Mouse (Mus musculus): ENCODE measurements around the gene Tubgcp5.

Tubgcp5 gene

DNA sequence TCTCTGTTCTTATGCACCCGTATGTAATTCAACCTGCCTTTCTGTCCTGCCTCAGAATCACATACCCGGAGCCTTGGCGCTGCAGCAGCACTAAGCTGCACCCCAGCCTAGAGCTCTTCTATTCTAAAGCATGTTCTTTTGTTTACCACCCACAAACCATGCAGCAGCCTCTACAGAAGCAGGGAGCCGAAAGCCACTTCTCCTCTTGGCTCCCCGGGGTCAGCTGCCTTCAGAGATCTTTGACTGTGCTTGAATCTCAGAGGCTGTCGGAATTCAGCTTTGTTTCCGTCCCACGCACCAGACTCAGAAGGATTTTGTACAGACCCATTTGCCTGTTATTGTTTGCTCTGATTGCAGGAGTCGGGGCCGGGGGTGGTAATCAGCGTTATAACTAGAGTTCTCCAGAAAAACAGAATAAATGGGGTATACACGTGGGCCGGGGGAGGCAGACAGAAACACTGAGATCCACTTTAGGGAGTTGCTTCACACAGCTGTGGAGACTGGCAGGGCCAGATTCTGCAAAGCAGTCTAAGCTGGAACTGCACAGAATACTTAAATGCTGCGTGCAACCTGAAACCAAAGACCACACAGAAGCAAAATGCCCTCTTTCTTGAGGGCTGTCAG is 56.1 kb downstream of the Tubgcp5 start:
- ATAC-seq (ENCODE audit: insufficient number of reproducible peaks, low FRiP score, low TSS enrichment), result no peak

DNA sequence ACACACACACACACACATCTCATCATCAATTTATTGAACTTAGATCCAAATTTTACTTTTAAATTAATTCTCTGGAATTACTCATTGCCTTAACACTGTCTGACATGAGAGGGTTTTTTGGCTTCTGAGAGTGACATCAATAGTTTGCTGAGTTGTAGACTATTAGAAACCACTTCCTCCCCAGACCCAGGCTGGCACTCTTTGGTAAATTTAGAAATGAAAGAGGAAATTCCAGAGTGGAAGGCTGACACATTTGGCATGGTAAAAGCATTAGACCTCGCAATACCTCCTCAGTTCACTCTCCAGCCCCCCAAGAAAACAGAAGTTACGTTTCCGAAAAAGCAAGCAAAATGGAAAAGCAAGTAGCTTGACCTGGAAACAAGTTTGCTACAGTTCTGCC is 58.8 kb downstream of the Tubgcp5 start:
- ATAC-seq (ENCODE audit: insufficient number of reproducible peaks, low FRiP score, low TSS enrichment), result no peak

DNA sequence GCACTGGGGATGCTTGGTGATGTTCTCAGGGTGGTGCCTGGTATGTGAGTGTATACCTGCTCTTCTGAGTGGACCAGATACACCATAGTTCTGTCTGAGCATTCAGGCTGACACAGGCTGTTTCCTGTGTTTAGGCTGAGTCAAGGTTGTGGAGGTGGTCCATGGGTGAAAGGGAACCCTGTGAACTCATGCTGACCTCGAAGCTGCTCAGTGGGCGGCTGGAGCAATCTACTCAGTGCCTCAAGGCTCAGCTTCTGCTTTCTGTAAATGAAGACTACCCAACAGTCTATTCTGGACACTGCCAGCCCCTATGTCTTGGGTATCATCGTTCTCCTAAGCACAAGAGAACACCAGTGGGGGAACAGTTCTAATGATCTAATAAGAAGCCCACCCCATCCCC is 61.6 kb downstream of the Tubgcp5 start:
- ATAC-seq (ENCODE audit: insufficient number of reproducible peaks, low FRiP score, low TSS enrichment), result no peak

DNA sequence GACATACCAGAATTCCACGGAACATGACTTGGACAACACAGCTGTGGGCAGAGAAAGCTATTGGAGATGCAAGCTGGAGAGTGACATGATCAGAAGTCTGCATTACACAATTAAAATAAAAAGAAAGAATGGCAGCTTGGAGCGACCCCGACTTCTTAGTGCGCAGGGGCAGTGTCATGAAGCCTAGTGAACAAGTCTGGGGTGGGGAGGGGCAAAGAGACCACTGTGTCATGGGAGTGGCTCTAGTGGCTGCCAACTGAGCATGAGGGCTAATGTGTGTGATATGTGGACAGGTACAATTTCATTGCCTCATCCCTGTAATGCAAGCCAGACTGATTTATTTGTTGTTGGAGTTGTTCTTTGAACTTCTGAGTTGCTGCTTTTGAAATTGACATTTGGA is 62.8 kb downstream of the Tubgcp5 start:
- no peak for ATAC-seq (ENCODE audit: insufficient number of reproducible peaks, low FRiP score, low TSS enrichment)

DNA sequence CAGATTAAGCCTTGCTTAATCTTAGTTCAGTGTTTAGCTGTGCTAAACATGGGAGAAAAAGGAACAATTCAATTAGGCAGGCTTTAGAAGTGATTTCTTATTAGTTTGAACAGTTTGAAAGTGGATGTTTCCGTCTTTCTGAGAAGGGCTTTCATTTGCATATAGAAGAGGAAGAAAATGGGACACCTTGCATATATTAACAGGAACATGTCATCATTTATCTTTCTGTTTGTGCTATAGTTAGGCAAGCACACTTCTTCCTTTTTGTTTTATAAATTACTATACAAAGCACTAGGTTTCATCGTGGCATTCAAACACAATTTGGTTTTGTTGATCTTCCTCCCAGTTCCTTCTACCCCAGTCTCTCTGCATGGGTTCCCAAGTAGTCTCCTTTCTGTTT is 63.8 kb downstream of the Tubgcp5 start:
- ATAC-seq (ENCODE audit: insufficient number of reproducible peaks, low FRiP score, low TSS enrichment), result no peak

DNA sequence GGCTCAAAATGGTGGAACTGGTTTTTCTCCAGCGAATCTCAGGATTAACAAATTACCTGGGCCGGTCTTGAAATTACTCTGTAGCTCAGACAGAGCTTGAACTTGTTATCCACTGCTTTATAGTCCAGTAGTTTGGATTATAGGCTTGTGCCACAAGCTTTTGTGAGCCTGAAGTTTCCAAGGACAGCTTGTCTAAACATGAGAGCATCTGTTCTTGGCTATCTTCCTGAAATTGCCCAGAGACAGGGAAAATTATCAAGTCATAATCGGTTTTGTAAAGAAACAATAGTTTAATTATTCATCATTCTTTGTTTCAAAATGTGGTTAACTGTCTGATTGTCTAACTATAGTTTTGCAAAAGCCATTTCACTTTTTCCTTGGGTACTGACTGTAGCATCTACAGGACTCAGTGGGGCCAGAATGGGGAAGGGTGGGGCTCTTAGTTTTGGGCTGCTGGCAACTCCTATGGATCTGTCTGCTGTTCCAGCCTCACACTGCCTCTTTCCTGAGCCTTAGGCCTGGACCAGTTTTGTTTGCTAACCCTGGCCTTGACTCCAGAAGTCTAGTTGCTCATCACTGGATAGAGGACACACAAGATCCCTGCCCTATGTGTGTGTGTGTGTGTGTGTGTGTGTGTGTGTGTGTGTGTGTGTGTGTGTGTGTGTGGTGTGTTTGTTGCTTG is 65.0 kb downstream of the Tubgcp5 start:
- no peak for ATAC-seq (ENCODE audit: insufficient number of reproducible peaks, low FRiP score, low TSS enrichment)

DNA sequence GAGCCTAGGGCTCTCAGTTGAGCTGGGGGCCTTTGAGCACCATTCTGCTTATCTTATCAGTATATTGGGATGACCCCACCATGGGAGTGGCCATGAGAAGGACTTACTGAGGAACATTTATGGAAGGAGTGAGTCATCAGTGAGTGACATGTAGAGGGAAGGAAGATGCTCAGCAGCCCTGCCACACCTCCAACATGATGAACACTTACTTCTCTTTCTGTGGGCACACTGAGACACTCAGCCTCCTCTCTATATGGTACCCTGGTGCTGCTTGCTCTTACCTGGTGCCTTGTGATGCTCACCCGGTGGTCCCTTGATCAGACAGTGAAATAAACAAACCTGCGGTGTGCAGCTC is 65.5 kb downstream of the Tubgcp5 start:
- ATAC-seq (ENCODE audit: insufficient number of reproducible peaks, low FRiP score, low TSS enrichment), result no peak

DNA sequence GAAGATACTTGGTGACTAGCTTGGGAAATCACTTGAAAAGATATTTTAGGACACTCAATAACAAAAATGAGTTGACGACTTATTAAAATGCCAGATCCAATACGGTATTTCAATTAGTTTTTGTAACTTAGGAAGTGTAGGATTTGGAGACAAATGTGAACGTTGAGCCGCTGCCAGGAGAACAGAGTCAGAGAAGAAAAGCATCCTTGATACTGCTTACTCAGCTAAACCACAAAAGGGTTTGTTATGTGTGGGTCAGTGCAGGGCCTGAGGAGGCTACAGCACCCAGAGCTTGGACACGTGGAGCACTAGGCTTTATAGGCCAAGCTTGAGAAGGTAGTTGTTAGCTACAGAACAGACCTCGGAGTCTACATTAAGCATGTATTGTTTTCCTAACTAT is 66.0 kb downstream of the Tubgcp5 start:
- ATAC-seq (ENCODE audit: insufficient number of reproducible peaks, low FRiP score, low TSS enrichment), result no peak

DNA sequence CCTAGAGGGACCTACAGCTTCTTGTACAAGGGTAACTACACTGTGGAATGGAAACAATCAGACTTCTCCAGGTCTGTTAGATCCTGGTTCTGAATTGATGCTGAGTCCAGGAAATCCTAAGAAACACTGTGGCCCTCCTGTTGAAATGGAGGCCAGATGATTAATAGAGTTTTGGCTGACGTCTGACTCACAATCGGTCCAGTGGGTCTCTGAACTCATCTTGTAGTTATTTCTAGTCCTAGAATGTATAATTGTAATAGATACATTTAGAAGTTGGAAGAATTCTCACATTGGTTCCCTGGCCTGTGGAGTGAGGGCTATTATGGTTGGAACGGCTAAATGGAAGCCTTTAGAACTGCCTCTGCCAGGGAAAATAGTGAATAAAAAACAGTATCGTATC is 67.2 kb downstream of the Tubgcp5 start:
- ATAC-seq (ENCODE audit: insufficient number of reproducible peaks, low FRiP score, low TSS enrichment), result no peak

DNA sequence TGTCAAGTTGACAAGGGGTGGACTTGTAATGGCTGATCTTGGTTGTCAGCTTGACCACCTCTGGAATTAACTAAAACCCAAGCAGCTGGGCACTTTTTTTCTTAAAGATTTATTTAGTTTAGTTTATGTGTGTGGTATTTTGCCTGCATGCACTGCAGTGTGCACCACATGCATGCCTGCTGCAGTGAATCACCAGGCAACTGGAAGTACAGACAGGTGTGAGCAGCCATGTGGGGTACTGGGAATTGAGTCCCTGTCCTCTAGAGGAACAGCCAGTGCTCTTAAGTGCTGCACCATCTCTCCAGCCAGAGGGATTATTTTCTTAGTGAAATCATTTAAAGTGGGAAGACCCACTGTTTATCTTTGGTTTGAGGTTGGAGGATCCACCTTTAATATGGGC is 71.1 kb downstream of the Tubgcp5 start:
- ATAC-seq (ENCODE audit: insufficient number of reproducible peaks, low FRiP score, low TSS enrichment), result no peak

DNA sequence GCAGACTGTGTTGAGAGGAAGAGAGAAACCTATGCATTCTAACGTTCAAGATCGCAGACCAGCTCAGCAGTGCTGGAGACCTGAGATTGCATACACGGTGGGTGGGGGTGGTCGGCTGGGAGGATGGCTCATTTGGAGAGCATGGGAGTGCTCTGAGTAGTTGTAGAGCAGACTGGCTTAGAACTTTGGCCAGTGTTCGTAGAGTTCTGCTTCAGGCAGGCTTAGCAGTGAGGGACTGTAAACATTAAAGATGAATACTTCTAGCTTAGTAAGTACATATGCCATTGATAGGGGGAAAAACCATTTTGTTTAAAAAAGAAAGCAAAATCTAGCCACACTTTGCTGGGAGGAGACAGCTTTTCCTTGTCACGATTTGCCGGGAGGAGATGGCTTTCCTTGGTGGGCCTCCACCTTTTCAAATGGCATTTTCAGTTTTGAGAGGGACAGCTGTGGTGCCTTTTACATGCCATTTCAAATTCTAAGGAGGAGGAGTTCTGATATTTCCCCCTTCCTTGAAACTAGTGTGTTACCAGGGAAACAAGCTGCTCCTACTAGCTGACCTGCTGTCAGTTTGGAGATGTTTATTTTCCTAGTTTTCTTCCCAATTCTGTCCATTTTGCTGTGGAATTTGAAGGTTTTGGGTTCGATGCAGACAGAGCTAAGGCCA is 71.9 kb downstream of the Tubgcp5 start:
- ATAC-seq (ENCODE audit: insufficient number of reproducible peaks, low FRiP score, low TSS enrichment), result no peak

DNA sequence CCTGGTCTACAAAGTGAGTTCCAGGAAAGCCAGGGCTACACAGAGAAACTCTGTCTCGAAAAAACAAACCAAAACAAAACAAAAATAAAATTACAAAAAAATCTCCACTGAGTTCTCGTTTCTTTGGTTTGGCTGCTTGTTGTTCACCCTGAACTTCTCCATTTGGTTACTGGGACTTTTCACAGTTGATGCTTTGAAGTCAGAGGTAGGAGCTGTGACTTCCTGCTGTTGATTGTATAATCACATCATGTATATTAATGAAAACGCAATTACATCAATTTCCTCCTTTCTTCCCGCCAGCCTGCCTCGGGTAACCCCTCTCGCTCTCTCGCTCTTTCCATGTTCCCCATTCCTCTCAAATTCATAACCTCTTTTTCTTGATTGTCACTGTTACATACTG is 74.3 kb downstream of the Tubgcp5 start:
- ATAC-seq (ENCODE audit: insufficient number of reproducible peaks, low FRiP score, low TSS enrichment), result no peak

DNA sequence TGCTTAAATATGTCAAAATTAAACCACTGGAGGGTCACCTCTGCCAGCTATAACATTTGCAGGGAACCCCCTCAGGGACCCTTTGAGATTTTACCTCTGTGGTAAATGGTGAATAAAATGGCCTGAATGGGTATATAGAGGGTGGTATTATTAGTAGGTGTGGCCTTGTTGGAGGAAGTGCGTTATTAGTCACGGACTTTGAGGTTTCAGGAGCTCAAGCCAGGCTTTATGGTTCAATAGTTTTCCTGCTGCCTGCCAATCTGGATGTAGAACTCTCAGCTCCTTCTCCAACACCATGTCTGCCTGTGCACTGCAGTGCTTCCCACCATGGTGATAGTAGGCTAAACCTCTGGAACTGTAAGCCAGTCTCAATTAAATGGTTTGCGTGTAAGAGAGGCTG is 75.3 kb downstream of the Tubgcp5 start:
- ATAC-seq (ENCODE audit: insufficient number of reproducible peaks, low FRiP score, low TSS enrichment), result no peak

DNA sequence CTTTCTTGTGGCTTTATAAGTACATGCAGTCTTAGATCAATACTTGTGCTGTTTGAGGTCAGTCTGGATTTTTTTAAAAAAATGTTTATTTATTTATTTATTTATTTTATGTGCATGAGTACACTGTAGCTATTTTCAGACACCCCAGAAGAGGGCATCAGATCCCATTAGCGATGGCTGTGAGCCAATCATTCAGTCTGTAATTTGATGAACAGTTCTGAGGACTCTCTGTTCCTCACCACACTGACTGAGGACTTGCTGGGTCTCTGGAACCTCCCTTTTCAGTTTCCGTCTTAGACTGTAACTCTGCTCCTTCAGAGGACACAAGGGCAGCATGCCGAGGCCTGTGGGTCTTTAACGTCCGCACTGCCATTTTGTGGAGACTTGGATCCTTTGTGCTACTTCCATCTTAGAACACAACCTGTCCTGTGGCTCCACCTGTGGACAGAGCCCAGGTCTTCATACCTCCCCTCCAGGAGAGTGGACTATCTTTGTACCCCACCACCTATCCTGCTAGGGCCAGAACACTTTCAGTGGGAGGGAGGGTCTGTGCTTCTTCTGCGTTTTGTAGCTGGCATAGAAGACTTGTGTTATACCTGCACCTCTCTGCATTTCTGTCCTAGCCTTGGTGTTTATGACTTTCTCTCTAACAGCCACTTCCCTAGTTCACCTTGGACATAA is 76.5 kb downstream of the Tubgcp5 start:
- 0 out of 2 replicates have a peak, but pooled peaks have one; percentile 15 for ATAC-seq (ENCODE audit: insufficient number of reproducible peaks, low FRiP score, low TSS enrichment)

DNA sequence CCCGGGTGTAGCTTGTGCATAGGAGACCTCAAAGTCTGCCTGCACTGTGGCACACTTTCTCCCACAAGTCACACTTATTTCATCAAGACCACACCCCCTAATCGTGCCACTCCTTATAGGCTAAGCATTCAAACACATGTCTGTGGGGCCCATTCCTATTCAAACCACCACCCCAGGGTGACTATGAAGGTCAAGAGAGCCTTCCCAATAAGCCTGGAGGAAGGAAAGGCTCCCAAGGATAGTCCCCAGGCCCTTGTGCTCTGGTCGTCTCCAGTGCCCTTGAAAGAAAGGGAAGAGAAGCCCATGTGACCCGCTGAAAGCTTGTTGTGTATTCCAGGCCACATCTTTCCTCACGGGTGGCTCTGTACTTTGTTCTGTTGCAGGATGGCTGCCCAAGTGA is 77.5 kb downstream of the Tubgcp5 start:
- ATAC-seq (ENCODE audit: insufficient number of reproducible peaks, low FRiP score, low TSS enrichment), result no peak

DNA sequence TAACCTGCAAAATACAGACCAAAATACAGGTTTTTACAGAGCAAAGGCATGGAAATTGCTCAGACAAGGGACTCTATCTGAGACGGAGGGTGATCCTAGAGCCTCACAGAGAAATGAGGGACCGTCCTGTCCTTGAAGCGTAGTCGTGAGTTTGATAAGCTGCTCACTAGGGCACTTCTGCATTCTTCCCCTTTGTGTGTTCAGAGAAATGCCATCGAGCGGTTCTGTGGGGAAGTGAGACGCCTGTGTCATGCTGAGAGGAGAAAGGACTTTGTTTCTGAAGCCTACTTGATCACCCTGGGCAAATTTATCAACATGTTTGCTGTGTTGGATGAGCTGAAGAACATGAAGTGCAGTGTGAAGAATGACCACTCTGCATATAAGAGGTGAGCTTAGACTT is 80.7 kb downstream of the Tubgcp5 start:
- no peak for ATAC-seq (ENCODE audit: insufficient number of reproducible peaks, low FRiP score, low TSS enrichment)

DNA sequence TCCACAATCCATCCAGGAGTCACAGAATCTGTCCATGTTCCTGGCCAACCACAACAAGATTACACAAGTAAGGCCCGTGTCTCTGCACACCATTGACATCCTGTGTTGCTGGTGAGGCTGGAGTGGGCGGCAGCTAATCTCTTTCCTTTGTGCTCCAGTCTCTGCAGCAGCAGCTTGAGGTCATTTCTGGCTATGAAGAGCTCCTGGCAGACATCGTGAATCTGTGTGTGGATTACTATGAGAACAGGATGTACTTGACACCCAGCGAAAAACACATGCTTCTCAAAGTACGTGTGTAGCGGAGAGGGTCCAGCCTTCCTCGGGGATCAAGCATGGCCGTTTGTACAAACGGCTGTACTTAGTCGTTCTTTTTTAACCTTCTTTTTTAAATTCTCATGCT is 83.8 kb downstream of the Tubgcp5 start:
- no peak for ATAC-seq (ENCODE audit: insufficient number of reproducible peaks, low FRiP score, low TSS enrichment)

DNA sequence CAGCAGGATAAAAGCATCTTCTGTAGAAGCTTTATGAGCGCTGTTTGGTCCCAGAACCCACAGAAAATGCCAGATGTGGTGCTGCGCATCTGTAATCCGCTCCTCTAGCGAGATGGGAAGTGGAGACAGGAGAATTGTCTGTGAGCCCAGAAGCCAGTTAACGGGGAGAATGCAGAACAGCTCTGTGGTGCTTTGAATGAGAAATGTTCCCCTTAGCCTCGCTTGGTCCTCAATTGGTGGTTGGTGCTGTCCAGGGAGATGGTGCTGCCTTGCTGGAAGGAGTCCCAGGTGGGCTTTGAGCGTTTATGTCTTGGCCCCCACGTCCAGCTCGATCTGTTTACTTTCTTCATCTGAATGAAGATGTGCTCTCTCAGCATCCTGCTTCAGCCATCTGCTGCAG is 86.9 kb downstream of the Tubgcp5 start:
- no peak for ATAC-seq (ENCODE audit: insufficient number of reproducible peaks, low FRiP score, low TSS enrichment)

All from cerebellum, adult (tissue).